Mouse (Mus musculus): ENCODE data around the gene Nme7. TPM values are rescaled to one million over a fixed set of nuclear protein-coding genes. Genes with fewer than 3 reads are reported as not detected.

Nme7 gene
- 3.9 and 11.2 TPM in 2 replicates for polyA plus RNA-seq (2012; rRNA removed; ENCODE audit: low replicate concordance)

GRCm38 (mm10) chr1:164303821-164304220, at the start of gene Nme7:
TSS of gene Nme7 (plus strand) at chr1:164304121.

DNA sequence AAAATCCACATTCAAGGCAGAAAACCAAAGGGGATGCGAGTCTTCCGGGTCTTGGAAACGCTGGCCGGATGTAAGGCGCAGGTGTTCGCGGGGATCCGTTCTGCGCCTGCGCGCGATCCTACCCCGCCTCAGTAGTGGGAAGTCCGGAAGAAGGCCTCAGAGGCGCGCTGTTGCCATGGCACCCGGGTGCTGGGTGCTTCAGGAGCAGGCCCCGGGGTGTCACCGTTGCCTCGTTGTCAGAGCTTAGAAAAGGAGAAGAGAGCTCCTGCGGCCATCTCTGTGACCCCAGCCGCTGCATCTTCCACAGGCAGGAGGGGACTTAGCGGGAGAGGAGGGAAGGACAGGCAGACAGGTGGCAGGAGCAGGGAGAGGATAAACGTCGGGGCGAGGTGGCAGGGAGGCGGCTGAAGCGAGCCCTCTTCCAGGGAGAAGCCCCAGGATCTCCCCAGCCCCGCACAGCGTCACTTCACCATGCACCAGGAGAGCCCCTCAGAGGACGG, 28.4 kb upstream of the Nme7 start, which contains the start of gene Ccdc181:
Gene Ccdc181, plus strand, starts transcription at position 131 of the 500 bp plus-strand sequence.

DNA sequence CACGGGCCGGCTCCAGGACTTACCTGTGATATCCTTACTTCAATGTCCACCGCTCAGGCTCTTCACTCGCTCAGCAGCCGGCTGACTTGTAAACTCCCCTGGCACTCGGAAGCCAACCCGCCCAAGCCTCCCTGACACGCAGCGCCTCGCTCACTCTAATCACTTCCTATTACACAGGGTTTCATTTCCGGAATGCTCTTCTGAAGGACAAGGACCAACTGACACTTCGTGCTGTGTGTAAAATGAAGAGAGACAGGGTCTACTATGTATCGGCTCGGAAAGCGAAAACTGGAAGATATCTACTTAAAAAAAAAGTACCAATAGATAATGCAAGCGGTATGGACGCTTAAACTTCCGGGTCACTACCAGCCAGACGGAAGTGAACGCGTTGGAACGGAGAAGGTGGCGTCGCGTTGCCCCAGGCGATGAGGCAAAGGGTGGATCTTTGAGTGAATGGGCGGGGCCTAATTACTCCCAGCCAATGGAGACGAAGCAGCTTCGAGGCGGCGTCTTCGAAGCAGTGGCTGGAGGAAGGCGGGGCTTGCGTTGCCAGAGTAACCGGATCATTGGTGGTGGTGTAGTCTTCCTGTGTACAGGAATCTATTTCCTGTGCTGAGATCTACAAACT, 3.3 kb downstream of the Nme7 start, which contains the start of gene Blzf1:
Gene Blzf1, minus strand, starts transcription at position 366 of the 628 bp plus-strand sequence.

DNA sequence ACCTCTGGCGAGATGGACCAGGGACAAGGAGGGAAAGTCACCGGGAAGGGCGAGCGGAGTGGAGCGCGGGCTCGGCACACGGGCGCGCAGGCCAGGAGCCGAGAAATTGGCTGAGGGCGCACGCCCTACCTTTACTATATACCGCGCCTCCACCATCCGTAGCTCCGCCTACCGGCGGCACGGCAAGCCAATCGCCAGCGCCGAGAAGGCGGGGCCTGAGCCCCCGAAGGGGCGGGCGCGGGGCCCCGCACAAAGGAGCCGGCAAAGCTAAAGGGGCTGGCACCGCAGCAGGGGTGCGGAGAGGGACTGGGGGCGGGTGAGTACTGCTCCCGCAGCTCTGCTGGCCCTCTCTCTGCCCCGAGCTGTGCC, 154.3 kb downstream of the Nme7 start, which contains the start of gene Atp1b1:
Gene Atp1b1, minus strand, starts transcription at position 111 of the 369 bp plus-strand sequence.

Other genes starting within 250 kb of the Nme7 start
- 37.1 and 46.6 TPM in 2 replicates for gene Sell, start 242.1 kb upstream of the Nme7 start, polyA plus RNA-seq (2012; rRNA removed; ENCODE audit: low replicate concordance)
- 3.7 and 6.9 TPM in 2 replicates for gene Selp, start 188.9 kb upstream of the Nme7 start, polyA plus RNA-seq (2012; rRNA removed; ENCODE audit: low replicate concordance)
- 1.1 and 1.8 TPM in 2 replicates for gene F5, start 152.3 kb upstream of the Nme7 start, polyA plus RNA-seq (2012; rRNA removed; ENCODE audit: low replicate concordance)
- gene Slc19a2, start 55.1 kb upstream of the Nme7 start, polyA plus RNA-seq (2012; rRNA removed; ENCODE audit: low replicate concordance): 7.6 and 12.0 TPM in 2 replicates
- 1.0 and 1.8 TPM in 2 replicates for gene Ccdc181, start 28.5 kb upstream of the Nme7 start, polyA plus RNA-seq (2012; rRNA removed; ENCODE audit: low replicate concordance)
- gene Blzf1, start 3.4 kb downstream of the Nme7 start, polyA plus RNA-seq (2012; rRNA removed; ENCODE audit: low replicate concordance): 1.9 and 5.0 TPM in 2 replicates
- 11.2 and 31.6 TPM in 2 replicates for gene Atp1b1, start 154.2 kb downstream of the Nme7 start, polyA plus RNA-seq (2012; rRNA removed; ENCODE audit: low replicate concordance)

Measured in mammary gland, adult 2 months (tissue).